Mouse (Mus musculus) kidney, postnatal 25 days (tissue): ENCODE measurements around the gene 1700023F06Rik.

Source experiments
- DNase-seq, 2 experiments: peaks; one replicate each; pipeline ENCODE4 v3.0.0; 2021; ENCODE audit warnings: mixed read lengths in 2 of 2

1700023F06Rik gene

DNA sequence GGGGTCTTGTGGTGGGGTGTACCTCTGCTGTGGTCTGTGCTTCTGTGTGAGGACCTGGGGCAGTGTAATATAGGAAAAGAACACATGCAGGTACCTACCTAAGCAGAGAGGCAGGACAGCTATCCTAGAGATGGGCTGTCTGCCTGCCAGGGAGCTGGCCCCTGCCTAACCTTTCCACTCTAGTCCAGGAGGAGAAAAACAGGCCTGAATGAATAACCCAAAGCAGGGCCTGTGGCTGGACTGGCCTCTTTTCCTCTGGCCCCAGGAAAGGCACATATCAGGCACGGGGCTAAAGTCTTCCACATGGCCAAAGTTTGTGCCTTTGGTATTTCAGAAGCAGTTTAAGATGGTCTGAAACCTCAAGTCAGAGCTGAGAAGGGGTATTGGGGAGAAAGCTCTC is 27.9 kb downstream of the 1700023F06Rik start:
- peak; percentile 54 to 89 for DNase-seq

DNA sequence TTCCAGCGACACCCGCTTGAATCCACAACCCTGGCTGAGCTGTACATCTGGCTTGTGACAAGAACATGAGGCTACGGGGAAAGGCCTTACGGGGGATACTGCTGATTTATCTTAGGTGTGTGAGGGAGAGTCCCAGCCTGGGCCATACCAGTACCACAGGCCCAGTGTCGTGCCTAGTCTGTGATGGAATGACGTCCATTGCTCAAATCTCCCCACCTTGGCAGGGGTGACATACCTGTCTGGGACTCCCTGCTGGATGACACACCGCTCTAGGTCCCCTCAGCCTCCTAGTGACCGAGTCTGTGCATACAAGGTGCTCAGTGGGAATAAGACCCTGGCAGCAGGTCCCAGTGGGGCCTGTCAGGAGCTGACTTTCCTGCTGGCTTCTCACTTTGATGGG is 29.6 kb downstream of the 1700023F06Rik start:
- no peak for DNase-seq

- peak in 1 of 2 experiments; percentile 37 for DNase-seq
Observed at GRCm38 (mm10) chr11:103177815-103178485, 30.4 kb downstream of the 1700023F06Rik start.

DNA sequence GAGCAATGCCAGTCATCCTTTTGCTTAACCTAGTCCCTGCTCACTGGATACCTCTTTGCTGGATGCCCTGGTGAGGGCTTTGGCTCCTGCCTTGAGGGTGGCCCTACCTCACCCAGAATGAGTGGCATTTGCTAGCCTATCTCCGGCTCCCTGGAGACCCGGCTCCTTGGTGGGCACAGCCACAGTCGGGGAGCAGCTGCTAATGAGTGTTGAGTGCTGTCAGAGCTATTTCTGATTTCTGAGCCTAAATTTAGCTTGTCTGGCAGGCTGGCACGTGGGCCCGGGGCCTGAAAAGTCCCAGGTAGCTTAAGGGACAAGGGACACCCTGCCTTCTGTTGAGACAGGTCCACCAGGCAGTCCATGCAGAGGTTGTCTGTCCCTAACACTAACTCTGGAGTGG is 31.1 kb downstream of the 1700023F06Rik start:
- DNase-seq = peak in 1 of 2 experiments; percentile 39

GRCm38 (mm10) chr11:103176510-103176909 is 31.8 kb downstream of the 1700023F06Rik start:
- no peak for DNase-seq

- DNase-seq = peak in 1 of 2 experiments; percentile 43
Observed at GRCm38 (mm10) chr11:103175688-103176442, 32.5 kb downstream of the 1700023F06Rik start.

- DNase-seq = peak; percentile 36 to 77
Observed at GRCm38 (mm10) chr11:103174891-103175391, 33.4 kb downstream of the 1700023F06Rik start.

DNA sequence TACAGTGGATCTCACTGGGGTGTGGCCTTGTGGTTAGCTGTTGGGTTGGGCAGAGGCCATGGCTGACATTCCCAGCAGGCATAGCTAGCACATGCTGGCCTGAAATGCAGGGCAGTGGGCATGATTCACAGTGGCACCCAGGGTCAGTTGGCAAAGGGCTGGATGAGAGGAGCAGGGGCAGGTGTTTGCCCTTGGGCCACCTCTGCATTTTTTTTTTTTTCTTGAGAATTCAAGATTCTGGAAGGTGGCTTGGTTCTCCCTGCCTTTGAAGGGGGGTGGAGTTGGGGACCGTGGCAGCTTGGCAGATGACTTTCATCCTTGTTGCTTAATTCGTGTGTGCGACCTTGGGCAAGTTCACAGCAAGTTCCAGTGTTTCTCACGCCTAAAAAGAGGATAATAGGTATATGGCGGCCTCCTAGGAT is 33.9 kb downstream of the 1700023F06Rik start:
- peak; percentile 47 to 90 for DNase-seq

DNA sequence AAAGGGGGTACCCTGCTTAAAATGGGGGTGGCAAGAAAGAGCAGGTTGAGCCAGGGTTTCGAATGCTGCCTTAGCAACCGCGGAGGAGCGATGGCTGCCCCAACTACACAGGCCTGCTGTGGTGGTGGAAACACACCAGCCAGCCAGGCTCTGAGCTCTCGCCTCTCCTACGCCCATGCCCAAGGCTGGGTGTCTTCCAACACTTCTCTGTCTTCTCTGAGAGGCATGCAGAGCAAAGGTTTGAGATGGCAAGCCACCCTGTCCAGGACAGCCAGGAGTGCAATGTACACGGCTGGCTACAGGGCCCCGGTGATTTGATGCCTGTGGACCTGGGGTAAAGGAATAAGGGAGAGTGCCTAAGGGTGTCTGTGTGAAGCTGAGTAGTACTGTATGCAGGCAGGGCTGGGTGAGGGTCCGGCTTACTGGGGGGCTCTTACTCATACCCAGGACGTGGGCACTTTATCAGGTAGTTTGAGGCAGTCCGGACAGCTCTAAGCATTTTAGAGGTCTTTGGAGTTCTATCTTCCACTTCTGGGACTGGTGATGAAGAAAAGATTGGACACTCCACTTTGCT is 34.5 kb downstream of the 1700023F06Rik start:
- DNase-seq = peak; percentile 46 to 78

GRCm38 (mm10) chr11:103173041-103173770 is 35.2 kb downstream of the 1700023F06Rik start:
- peak in 1 of 2 experiments; percentile 44 for DNase-seq

- DNase-seq = peak in 1 of 2 experiments; percentile 43
Observed at GRCm38 (mm10) chr11:103172392-103173040, 35.8 kb downstream of the 1700023F06Rik start.

- DNase-seq = peak; percentile 59 to 89
Observed at GRCm38 (mm10) chr11:103171703-103172391, 36.5 kb downstream of the 1700023F06Rik start.

DNA sequence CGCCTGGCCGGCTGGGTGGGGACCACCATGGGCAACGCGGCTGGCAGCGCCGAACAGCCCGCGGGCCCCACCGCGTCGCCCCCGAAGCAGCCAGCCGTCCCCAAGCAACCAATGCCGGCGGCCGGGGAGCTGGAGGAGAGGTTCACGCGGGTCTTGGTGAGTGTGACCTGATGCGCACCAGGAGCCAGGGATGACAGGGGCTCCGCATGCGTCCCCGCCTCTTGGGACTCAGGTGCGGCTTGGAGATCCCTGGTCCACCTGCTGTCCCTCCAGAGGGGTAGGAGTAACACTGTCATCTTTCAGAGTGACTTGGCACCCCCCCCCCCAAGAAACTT is 37.1 kb downstream of the 1700023F06Rik start:
- peak; percentile 20 to 45 for DNase-seq

- peak; percentile 46 to 81 for DNase-seq
Observed at GRCm38 (mm10) chr11:103170494-103171285, 37.7 kb downstream of the 1700023F06Rik start, which contains the start of gene Fmnl1. TSS of gene Fmnl1 (plus strand) at chr11:103171107.

- no peak for DNase-seq
Observed at GRCm38 (mm10) chr11:103170111-103170493, 38.3 kb downstream of the 1700023F06Rik start.

GRCm38 (mm10) chr11:103169664-103170063 is 38.7 kb downstream of the 1700023F06Rik start:
- DNase-seq = peak in 1 of 2 experiments; percentile 28

GRCm38 (mm10) chr11:103168690-103169390 is 39.5 kb downstream of the 1700023F06Rik start:
- peak; percentile 70 to 83 for DNase-seq

GRCm38 (mm10) chr11:103164391-103164790 is 44.0 kb downstream of the 1700023F06Rik start:
- peak in 1 of 2 experiments; percentile 36 for DNase-seq

- DNase-seq = peak in 1 of 2 experiments; percentile 52
Observed at GRCm38 (mm10) chr11:103162132-103162531, 46.2 kb downstream of the 1700023F06Rik start.

DNA sequence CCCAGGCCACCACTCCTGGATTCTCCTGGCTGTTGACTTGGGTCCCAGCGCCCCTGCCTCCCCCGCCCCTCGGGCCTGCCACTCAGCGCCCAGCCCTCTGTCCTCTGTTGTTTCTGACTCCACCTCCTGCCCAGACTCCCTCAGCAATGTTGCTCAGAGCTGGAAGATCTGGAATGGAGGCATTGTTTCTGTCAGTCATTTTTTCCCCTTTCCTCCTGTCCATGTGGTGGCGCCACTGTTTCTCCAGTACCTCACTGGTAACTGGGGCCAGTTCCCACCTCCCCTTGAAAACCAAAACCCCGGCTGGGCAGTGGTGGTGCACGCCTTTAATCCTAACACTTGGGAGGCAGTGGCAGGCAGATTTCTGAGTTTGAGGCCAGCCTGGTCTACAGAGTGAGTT is 46.9 kb downstream of the 1700023F06Rik start:
- DNase-seq = peak in 1 of 2 experiments; percentile 43
